Mouse (Mus musculus): ENCODE results near the gene Cyp2t4.
A peak's percentile ranks its signal among the peaks of the same experiment; 100 is the strongest.

Cyp2t4 gene

GRCm38 (mm10) chr7:27182498-27182897, 29.0 kb downstream of the Cyp2t4 start:
- DNase-seq (ENCODE audit: low spot score in 2 of 2) = no peak

DNA sequence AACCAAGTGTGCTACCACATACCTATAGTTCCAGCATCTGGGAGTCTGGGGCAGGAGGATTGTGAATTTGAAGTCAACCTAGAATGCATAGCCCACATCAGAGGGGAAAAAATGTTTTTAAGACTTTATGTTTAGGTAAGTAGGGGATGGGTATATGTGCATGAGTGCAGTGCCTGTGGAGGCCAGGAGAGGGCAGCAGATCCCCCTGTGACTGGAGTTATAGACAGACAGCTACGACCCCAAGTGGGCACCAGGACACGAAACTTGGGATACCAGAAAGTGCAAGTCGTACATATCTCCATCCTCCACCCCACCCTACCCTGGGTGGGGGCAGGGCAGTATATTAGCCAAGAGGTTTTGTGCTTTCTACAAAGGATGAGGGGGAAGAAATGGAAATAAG, 31.4 kb downstream of the Cyp2t4 start:
- peak in 1 of 2 experiments; percentile 33 for DNase-seq (ENCODE audit: low spot score in 2 of 2)

DNA sequence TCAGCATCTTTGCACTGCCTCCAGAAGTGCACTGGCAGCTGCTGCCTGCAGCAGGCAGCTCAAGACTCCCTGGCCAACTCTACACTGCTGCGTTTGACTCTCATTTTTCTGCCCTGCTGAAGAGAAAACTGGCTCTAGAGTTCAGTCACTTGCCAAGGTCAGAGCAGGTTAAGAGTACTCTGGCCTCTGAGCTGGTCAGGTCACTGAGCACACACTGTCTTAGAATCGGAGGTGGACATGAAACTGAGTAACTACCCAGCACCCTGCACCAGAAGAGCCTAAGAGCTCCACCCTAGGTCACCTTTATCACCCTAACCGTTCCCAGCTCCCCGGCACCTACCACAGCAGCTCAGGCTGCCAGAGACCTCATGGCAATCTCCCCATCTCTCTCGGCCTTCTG, 32.5 kb downstream of the Cyp2t4 start:
- DNase-seq (ENCODE audit: low spot score in 2 of 2) = no peak

- peak in 1 of 2 experiments; percentile 13 for DNase-seq (ENCODE audit: low spot score in 2 of 2)
These were observed 35.9 kb downstream of the Cyp2t4 start for GRCm38 (mm10) chr7:27189271-27189931.

DNA sequence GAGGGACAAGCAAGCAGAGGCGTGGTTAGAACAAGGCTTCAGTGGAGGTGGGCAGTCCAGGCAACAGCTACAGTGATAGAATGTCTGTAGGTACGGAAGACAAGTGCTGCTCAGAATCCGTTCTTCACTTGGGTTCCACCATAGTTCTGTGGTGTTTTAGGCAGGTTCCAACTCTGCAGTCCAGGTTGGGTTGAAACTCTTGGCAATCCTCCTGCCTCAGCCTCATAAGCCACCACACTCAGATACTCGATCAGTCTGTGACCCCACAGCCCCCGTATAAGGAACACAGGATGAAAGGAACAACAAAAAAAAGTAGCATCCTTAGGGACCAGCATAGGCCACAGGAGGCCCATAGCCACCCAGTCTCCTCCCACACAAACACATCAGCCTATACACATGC, 38.9 kb downstream of the Cyp2t4 start:
- DNase-seq (ENCODE audit: low spot score in 2 of 2) = no peak

- no peak for DNase-seq (ENCODE audit: low spot score in 2 of 2)
These were observed 40.2 kb downstream of the Cyp2t4 start for GRCm38 (mm10) chr7:27193731-27194130.

- DNase-seq (ENCODE audit: low spot score in 2 of 2) = peak; percentile 91 to 94
These were observed 42.4 kb downstream of the Cyp2t4 start, which contains the start of the genes BC024978 and Snrpa for GRCm38 (mm10) chr7:27195681-27196611. Gene BC024978, plus strand, starts transcription at chr7:27195781. Gene Snrpa, minus strand, starts transcription at chr7:27196271.

DNA sequence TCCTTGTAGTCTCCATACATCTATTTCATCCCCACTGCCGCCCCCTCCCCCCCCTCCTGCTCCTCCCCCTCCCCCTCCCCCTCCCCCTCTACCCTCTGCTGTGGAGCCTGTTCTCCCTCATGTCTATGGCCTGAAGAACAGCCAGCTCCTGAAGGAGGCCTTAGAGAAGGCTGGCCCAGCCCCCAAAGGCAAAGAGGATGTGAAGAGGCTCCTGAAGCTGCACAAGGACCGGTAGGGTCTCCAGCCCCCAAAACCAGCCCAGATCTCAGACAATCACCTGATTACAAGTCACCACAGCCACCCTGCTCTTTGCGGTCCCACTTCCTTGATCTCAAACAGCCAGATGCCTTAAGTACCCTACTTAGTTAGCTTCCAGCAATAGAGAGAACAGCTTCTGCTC, 43.6 kb downstream of the Cyp2t4 start:
- no peak for DNase-seq (ENCODE audit: low spot score in 2 of 2)

DNA sequence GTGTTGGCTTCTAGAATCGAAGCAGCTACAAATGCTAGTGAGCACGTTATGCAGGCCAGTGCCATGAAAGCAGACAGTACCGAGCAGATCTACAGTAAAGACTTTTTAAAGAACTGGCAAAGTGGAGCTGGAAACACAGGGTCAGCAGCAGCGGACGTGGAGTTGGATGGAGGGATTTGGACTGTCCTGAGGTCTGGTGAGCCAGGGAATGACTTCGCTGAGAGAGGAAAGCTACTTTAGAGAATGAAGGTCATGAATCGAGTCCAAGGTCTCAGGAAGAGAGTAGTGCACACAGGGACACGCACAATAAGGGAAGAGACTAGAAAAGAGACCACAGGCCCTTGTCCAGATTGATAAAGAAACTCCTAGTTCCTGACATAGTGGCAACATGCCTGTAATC, 44.1 kb downstream of the Cyp2t4 start:
- DNase-seq (ENCODE audit: low spot score in 2 of 2) = no peak

- DNase-seq (ENCODE audit: low spot score in 2 of 2) = no peak
These were observed 44.8 kb downstream of the Cyp2t4 start for GRCm38 (mm10) chr7:27198355-27198754.

GRCm38 (mm10) chr7:27198779-27199178, 45.3 kb downstream of the Cyp2t4 start:
- no peak for DNase-seq (ENCODE audit: low spot score in 2 of 2)

- DNase-seq (ENCODE audit: low spot score in 2 of 2) = no peak
These were observed 50.4 kb downstream of the Cyp2t4 start for GRCm38 (mm10) chr7:27203730-27204449.
